Mouse (Mus musculus) intestine, embryonic 16.5 days (tissue): ENCODE results near the gene Ciao1. TPM values are rescaled to one million over a fixed set of nuclear protein-coding genes. Genes with fewer than 3 reads are reported as not detected.
"Not testable (repeated sequence)": the region's sequence is repeated elsewhere in the genome, so short reads cannot be mapped to it uniquely, and the experiment has no call there.

Experiments used
- ATAC-seq: fragments of 200-750 bp; cut with Nextera tagmentation; 2 replicates; pipeline ENCODE4 v1.8.0; 2017; ENCODE audit warnings: moderate TSS enrichment, moderate library complexity
- H3K27ac ChIP-seq: fragments of 300-500 bp; sonication (generic); 2 replicates; pipeline ENCODE4 v1.5.1; 2014; ENCODE audit warnings: mild to moderate bottlenecking, low read length
- H3K27me3 ChIP-seq: fragments of 300-500 bp; sonication (generic); replicated peaks from 2 replicates; pipeline ENCODE4 v1.6.1; 2014; ENCODE audit warnings: low read length, control low read depth, mixed read lengths; ENCODE audit not compliant: control insufficient read depth, insufficient read depth
- H3K36me3 ChIP-seq: fragments of 300-500 bp; sonication (generic); 2 replicates; pipeline ENCODE4 v1.6.1; 2014; ENCODE audit warnings: low read length, control low read depth; ENCODE audit not compliant: control insufficient read depth, insufficient read depth
- H3K4me1 ChIP-seq: fragments of 300-500 bp; sonication (generic); 2 replicates; pipeline ENCODE4 v1.6.1; 2014; ENCODE audit warnings: low read length, control low read depth, mixed read lengths; ENCODE audit not compliant: control insufficient read depth, insufficient read depth
- H3K4me2 ChIP-seq: fragments of 300-500 bp; sonication (generic); 2 replicates; pipeline ENCODE4 v1.6.1; 2014; ENCODE audit warnings: low read depth, low read length, control low read depth
- H3K4me3 ChIP-seq: fragments of 300-500 bp; sonication (generic); 2 replicates; pipeline ENCODE4 v1.5.1; 2014; ENCODE audit warnings: mild to moderate bottlenecking, low read length
- H3K9ac ChIP-seq: fragments of 300-500 bp; sonication (generic); 2 replicates; pipeline ENCODE4 v1.6.1; 2014; ENCODE audit warnings: low read depth, low read length
- H3K9me3 ChIP-seq: fragments of 300-500 bp; sonication (generic); 2 replicates; pipeline ENCODE4 v1.6.1; 2016; ENCODE audit warnings: low read length, control low read depth; ENCODE audit not compliant: control insufficient read depth
- WGBS: fragments of 180-500 bp; shearing (Covaris S2); extraction: QIAGEN DNeasy Blood & Tissue Kit; methylation state at CpG from one replicate; pipeline ENCODE4 v1.1.7; 2014; 5-methylcytosine and 5-hydroxymethylcytosine counted together
- polyA plus RNA-seq: library from polyadenylated mRNA; unstranded; fragments of >200 nt; fragmentation: Nextera tagmentation; extraction: Ambion mirVana; gene quantifications from 2 replicates; pipeline ENCODE4 v1.2.1, GENCODE M21; 2015

Gene Ciao1
- 63.1 and 63.3 TPM in 2 replicates for polyA plus RNA-seq

DNA sequence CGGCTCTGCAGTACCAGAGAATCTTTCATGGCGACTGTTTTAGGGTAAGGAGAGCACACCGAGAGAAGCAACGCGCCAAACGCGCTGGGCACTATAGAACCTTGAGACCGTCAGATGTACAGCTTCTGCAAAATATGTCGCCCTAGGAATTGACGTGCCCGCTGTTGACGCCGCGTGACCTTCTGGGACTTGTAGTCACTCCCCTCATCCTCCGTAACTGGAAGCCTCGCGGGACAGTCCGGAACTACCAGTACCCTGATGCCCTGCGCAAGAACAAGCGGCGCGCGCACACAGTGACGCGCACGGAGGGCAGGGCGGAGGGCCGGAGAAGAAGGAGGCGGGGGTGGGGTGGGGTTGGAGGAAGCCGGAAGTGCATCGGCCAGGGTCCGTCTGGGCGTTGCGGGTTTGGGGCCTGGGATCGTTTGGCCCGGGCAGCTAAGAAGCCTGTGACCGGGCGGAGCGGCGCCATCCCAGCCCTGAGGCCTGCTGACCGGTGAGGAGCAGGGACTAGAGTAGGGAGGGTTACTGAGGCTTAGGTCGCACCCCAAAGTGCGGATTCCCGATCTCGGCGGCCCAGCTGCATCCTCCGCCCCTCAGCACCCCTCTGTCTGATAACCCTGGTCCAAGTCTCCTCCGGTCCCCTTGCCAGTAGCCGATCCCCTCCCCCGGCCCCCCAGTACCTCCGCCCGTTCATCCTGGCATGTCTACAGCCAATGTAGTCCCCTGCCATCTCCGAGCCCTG is at the start of gene Ciao1, which contains the start of gene Tmem127:
Gene Ciao1 (minus strand): TSS at position 225 of the 742 bp plus-strand sequence.
Gene Tmem127 (plus strand): TSS at position 317 of the 742 bp plus-strand sequence.
- ATAC-seq = peak; percentile 99

DNA sequence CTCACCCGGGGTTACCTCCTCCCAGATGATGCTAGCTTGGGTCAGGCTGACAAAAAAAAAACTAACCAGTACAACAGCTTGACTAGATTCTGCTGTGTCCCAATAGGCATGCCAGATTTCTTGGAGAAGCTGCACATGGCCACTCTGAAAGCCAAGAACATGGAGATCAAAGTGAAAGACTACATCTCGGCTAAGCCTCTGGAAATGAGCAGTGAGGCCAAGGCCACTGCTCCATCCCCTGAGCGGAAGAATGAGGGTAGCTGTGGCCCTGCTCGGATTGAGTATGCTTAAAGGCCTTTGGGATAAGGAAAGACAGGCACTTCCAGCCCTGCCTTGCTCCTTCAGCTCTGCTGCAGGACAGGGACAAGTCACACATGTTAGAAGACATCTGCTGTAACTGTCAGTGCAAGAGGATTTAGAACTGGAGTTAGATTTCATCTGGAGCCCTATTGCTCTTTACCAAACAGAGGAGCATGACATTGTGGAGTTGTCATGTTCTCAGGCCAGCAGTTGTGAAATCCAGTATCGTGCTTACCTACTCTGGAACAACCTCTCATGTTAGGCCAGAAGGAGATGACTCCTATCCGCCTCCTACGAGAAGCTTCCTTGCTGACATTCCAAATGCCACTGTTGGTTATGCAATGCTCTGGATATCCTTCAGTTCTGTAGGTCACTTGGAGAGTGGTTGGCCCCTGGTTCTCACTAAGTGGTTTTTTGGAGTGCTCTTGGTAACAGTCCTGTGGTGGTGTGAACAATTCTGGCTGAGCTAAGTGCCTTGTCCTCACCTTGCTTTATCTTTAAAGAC is 49.6 kb upstream of the Ciao1 start:
- ATAC-seq = no peak
- WGBS = 95% methylated on average over 7 of the region's 7 CpGs

More for the DNA sequence above, at the start of gene Ciao1, which contains the start of gene Tmem127:
- under 1% methylated on average over 53 of the region's 53 CpGs for WGBS
- Histone ChIP-seq H3K36me3 (peaks cover 11% of the 10 kb centered on the region), H3K4me1 (peaks cover 21% of the 10 kb centered on the region), H3K9ac (peak within 1 kb of the TSS; percentile 93), H3K4me3 (peak within 1 kb of the TSS; percentile 98), H3K27ac (peak within 1 kb of the TSS; percentile 68), H3K9me3 (no peaks in the 10 kb centered on the region), H3K4me2 (peak within 1 kb of the TSS; percentile 90), H3K27me3 (no peaks in the 10 kb centered on the region)

DNA sequence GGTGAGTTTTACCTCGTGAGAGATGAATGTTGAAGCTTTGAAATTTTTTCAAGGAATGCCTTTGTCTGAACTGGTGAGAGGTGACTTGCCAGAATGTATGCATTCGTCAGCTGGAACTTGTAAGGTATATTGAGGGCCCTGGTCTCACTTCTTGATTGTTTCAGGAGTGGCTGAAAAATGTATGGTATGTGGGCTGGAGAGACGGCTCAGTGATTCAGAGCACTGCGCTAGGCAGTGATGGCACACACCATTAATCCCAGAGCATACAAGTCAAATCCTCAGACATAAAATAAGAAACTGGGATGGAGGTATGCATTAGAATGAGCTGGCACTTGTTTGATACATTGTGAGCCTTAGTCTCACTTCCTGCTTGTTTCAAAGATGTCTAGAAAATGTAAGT is 44.6 kb upstream of the Ciao1 start:
- Histone ChIP-seq H3K4me3 (no peak overlapping the region), H3K4me1 (no peaks in the 10 kb centered on the region), H3K36me3 (peaks cover 15% of the 10 kb centered on the region), H3K27ac (no peak overlapping the region), H3K27me3 (no peaks in the 10 kb centered on the region), H3K4me2 (no peak overlapping the region), H3K9ac (no peak overlapping the region), H3K9me3 (no peaks in the 10 kb centered on the region)
- 68% methylated on average over 4 of the region's 4 CpGs for WGBS
- no peak for ATAC-seq

More for the DNA sequence above, 49.6 kb upstream of the Ciao1 start:
- H3K27ac ChIP-seq = no peak overlapping the region
- no peak overlapping the region for H3K4me3 ChIP-seq
- no peaks in the 10 kb centered on the region for H3K27me3 ChIP-seq
- peaks cover 10% of the 10 kb centered on the region; the same call in 1 of the 2 replicates for H3K36me3 ChIP-seq
- H3K4me2 ChIP-seq = no peak overlapping the region
- no peaks in the 10 kb centered on the region for H3K9me3 ChIP-seq
- no peaks in the 10 kb centered on the region for H3K4me1 ChIP-seq
- no peak overlapping the region for H3K9ac ChIP-seq

DNA sequence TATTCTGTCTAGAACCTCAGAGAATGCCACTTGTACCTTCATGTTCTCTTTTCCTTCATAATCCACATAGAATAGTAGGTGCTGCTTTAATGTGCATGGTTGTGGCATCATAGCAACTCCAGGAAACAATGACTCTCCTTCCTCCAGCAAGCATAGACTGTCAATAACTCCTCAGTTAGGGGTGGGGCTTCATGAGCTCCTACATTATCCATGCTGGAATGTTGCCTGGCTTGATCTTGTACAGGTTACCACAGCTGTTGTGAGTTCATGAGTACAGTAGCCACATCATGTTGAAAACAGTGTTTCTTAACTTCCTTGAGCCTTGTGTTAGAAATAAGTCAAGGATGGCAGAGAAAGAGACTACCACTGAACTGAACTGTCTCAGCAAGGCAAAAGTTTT is 30.5 kb upstream of the Ciao1 start:
- H3K27me3 ChIP-seq = no peaks in the 10 kb centered on the region
- H3K9me3 ChIP-seq = no peaks in the 10 kb centered on the region
- H3K4me1 ChIP-seq = peaks cover 14% of the 10 kb centered on the region
- no peak overlapping the region for H3K4me2 ChIP-seq
- no peak overlapping the region for H3K4me3 ChIP-seq
- ATAC-seq = no peak
- H3K9ac ChIP-seq = no peak overlapping the region
- no peak overlapping the region for H3K27ac ChIP-seq
- H3K36me3 ChIP-seq = no peaks in the 10 kb centered on the region

- no peaks in the 10 kb centered on the region for H3K27me3 ChIP-seq
- no peak overlapping the region for H3K4me3 ChIP-seq
- H3K4me2 ChIP-seq = no peak overlapping the region
- 62% methylated on average over 5 of the region's 5 CpGs for WGBS
- no peaks in the 10 kb centered on the region for H3K9me3 ChIP-seq
- no peaks in the 10 kb centered on the region for H3K36me3 ChIP-seq
- no peak overlapping the region for H3K9ac ChIP-seq
- ATAC-seq = no peak
- H3K27ac ChIP-seq = no peak overlapping the region
- peaks cover 17% of the 10 kb centered on the region for H3K4me1 ChIP-seq
Measured at GRCm38 (mm10) chr2:127275551-127276320, 28.1 kb upstream of the Ciao1 start.

GRCm38 (mm10) chr2:127274590-127274989 is 27.0 kb upstream of the Ciao1 start:
- WGBS = 86% methylated on average over 2 of the region's 2 CpGs
- H3K27ac ChIP-seq = no peak overlapping the region
- H3K4me2 ChIP-seq = no peak overlapping the region
- no peak for ATAC-seq
- H3K4me3 ChIP-seq = no peak overlapping the region
- H3K36me3 ChIP-seq = no peaks in the 10 kb centered on the region
- peaks cover 17% of the 10 kb centered on the region for H3K4me1 ChIP-seq
- no peaks in the 10 kb centered on the region for H3K27me3 ChIP-seq
- no peaks in the 10 kb centered on the region for H3K9me3 ChIP-seq
- H3K9ac ChIP-seq = no peak overlapping the region

DNA sequence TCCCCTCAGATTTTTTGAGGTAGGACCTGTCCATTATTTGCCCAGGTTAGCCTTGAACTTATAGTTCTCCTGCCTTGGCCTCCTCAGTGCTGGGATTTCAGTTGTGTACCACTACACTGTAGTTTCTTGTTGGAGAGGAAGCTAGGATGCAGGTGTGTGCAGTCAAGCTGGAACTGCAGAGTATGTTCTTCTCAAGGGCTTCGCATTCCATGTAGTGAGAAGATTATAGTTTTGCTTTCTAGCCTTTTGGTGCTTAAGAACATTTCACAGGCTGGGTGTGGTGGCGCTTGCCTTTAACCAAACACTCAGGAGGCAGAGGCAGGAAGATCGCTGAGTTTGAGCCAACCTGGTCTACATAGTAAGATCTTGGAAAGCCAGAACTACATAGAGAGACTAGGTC is 25.2 kb upstream of the Ciao1 start:
- H3K4me3 ChIP-seq = no peak overlapping the region
- no peaks in the 10 kb centered on the region for H3K27me3 ChIP-seq
- H3K36me3 ChIP-seq = no peaks in the 10 kb centered on the region
- H3K9me3 ChIP-seq = no peaks in the 10 kb centered on the region
- H3K27ac ChIP-seq = no peak overlapping the region
- peaks cover 15% of the 10 kb centered on the region for H3K4me1 ChIP-seq
- WGBS = 96% methylated on average over 3 of the region's 3 CpGs
- ATAC-seq = no peak
- no peak overlapping the region for H3K9ac ChIP-seq
- no peak overlapping the region for H3K4me2 ChIP-seq

GRCm38 (mm10) chr2:127272049-127272448 is 24.4 kb upstream of the Ciao1 start:
- 88% methylated on average over 4 of the region's 4 CpGs for WGBS
- H3K4me2 ChIP-seq = peak overlapping the region; percentile 80
- H3K4me3 ChIP-seq = not testable (repeated sequence)

DNA sequence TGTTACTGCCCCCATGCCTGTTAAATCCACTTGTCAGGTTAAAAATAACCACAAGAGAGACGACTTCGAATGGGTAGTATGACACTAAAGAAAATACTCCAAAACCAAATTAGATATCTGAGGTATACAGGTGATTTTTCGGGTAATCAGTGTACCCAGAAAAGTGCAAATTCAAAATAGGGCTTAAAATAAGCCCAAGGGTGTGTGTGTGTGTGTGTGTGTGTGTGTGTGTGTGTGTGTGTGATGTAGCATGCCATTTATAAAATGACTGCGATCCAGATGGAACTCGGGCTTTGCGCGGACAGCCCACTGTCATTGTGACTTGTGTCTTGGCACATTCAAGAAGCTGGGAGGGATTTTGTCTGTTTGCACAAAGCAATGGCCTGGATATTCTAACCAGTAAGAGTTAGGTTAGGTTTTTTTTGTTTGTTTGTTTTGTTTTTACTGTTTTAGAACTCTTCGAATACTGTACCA is 23.5 kb upstream of the Ciao1 start:
- peaks cover 15% of the 10 kb centered on the region for H3K4me1 ChIP-seq
- H3K27me3 ChIP-seq = no peaks in the 10 kb centered on the region
- 7% methylated on average over 8 of the region's 8 CpGs for WGBS
- ATAC-seq = no peak
- H3K27ac ChIP-seq = peak overlapping the region; percentile 98; the same call in 1 of the 2 replicates
- H3K36me3 ChIP-seq = no peaks in the 10 kb centered on the region
- H3K9me3 ChIP-seq = no peaks in the 10 kb centered on the region
- peak overlapping the region; percentile 80 for H3K4me2 ChIP-seq
- peak overlapping the region; percentile 93 for H3K9ac ChIP-seq
- H3K4me3 ChIP-seq = peak overlapping the region; percentile 87

More at GRCm38 (mm10) chr2:127272049-127272448, 24.4 kb upstream of the Ciao1 start:
- not testable (repeated sequence) for H3K27me3 ChIP-seq, ATAC-seq, H3K9me3 ChIP-seq, H3K36me3 ChIP-seq, H3K27ac ChIP-seq, H3K9ac ChIP-seq
- peaks cover 15% of the 10 kb centered on the region for H3K4me1 ChIP-seq
